Mouse (Mus musculus): ENCODE results near the gene Prdx1.

Gene Prdx1

GRCm38 (mm10) chr4:116727401-116727800 is 42.1 kb downstream of the Prdx1 start:
- DNase-seq (ENCODE audit: low spot score in 2 of 2): no peak

- no peak for DNase-seq (ENCODE audit: low spot score in 2 of 2)
Observed at GRCm38 (mm10) chr4:116729532-116729931, 44.2 kb downstream of the Prdx1 start.

- no peak for DNase-seq (ENCODE audit: low spot score in 2 of 2)
Observed at GRCm38 (mm10) chr4:116731077-116731476, 45.7 kb downstream of the Prdx1 start.

- DNase-seq (ENCODE audit: low spot score in 2 of 2): no peak
Observed at GRCm38 (mm10) chr4:116732355-116732754, 47.0 kb downstream of the Prdx1 start.

GRCm38 (mm10) chr4:116734996-116735395 is 49.7 kb downstream of the Prdx1 start:
- no peak for DNase-seq (ENCODE audit: low spot score in 2 of 2)

DNA sequence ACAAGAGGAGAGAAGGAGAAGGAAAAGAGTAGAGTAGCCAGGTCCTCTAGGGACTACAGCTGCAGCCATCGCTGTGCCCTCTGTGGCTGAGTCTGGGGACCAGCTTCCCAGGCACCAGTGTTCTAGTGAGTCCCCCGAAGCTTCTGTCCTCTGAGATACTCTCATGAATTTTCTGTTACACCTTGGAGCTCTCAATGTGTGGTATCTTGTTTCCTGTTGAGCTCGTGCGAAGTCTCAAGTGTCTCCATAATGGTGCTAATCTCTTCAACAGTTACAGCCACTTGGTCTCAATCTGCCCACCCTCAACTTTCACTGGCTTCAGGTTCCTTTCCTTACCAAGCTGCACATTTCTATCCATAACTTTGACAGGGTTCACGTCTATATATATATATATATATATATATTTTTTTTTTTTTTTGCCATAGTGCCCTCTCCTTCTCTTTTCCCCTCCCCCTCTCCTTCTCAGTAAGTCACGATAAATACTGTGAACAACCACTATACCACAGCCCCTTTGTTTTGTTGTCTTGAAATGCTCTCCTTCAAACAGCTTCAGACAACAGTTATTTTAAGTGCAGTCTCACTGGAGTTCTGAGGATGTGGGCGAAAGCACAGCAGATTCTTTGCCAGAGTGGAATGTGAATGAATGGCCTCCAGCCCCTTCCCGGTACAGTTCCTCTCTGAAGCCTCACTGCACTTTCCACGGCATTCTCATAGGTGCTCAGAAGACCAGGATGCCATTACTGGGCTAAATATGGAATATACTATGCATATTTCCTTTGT is 53.8 kb downstream of the Prdx1 start:
- DNase-seq (ENCODE audit: low spot score in 2 of 2): no peak

DNA sequence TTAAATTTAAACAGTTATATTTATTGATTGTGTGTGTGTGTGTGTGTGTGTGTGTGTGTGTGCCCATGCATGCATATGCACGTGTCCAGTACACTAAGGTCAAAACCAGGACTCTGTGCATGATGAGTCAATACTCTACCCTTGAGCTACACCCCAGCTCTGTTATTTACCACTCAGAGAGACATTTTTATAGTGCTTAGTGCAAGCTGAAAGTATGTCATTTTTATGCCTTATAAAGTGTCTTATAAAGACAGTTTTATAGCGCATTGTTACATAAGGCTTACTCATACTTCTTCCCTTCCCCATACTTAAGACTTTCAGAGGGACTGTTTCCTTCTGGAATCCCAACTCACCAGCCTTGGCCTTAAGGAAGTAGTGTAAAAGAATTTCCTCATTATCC is 64.4 kb downstream of the Prdx1 start:
- DNase-seq (ENCODE audit: low spot score in 2 of 2): no peak
